Comparison of ENCODE assay signal across 8 mouse cellular contexts in genomic region chr17:15526304-15526703, GRCm38 (mm10). TPM values are rescaled to one million over a fixed set of nuclear protein-coding genes. Genes with fewer than 3 reads are reported as not detected.
DNase-seq lines count a peak whose midpoint lies in the region; ATAC-seq and TF ChIP-seq lines count a peak whose summit lies in the region.

No protein-coding gene starts in this region.

- 0 out of 2 replicates have a peak, but pooled peaks cover 21% of the 10 kb centered on the region for H3K36me3 ChIP-seq in kidney, postnatal 0 days (ENCODE audit: insufficient read depth, low read length)
- H3K36me3 ChIP-seq in hindbrain, embryonic 14.5 days (replicated peaks; ENCODE audit: control insufficient read depth, insufficient read depth) = peaks cover 43% of the 10 kb centered on the region
- peaks cover 36% of the 10 kb centered on the region for H3K36me3 ChIP-seq in midbrain, embryonic 14.5 days (ENCODE audit: control insufficient read depth, insufficient read depth, low read length)

- no peaks in the 10 kb centered on the region for H3K9me3 ChIP-seq in kidney, postnatal 0 days (replicated peaks; ENCODE audit: low read length)
- no peaks in the 10 kb centered on the region for H3K9me3 ChIP-seq in hindbrain, embryonic 14.5 days (ENCODE audit: control insufficient read depth, low read length)
- H3K9me3 ChIP-seq in midbrain, embryonic 14.5 days (ENCODE audit: control insufficient read depth, low read length) = no peaks in the 10 kb centered on the region

- H3K4me2 ChIP-seq in kidney, postnatal 0 days (ENCODE audit: low read length) = peak overlapping the region; percentile 95
- H3K4me2 ChIP-seq in hindbrain, embryonic 14.5 days (replicated peaks) = peak overlapping the region; percentile 70
- peak overlapping the region; percentile 72 for H3K4me2 ChIP-seq in midbrain, embryonic 14.5 days (ENCODE audit: low read length)

- DNase-seq in kidney, postnatal 0 days (ENCODE audit: low spot score) = peak; percentile 5
- DNase-seq in kidney, adult 9 months = no peak
- no peak for DNase-seq in hindbrain, embryonic 14.5 days (ENCODE audit: low spot score)
- DNase-seq in midbrain, embryonic 14.5 days = peak; percentile 9
- DNase-seq in testis, postnatal 10 days (ENCODE audit: low spot score) = no peak
- DNase-seq in left cerebral cortex, adult 18-20 months (ENCODE audit: low spot score in 2 of 2) = no peak
- DNase-seq in kidney, adult 18-20 months = no peak

- peak overlapping the region; percentile 78 for H3K9ac ChIP-seq in kidney, postnatal 0 days (ENCODE audit: low read depth, low read length)
- H3K9ac ChIP-seq in hindbrain, embryonic 14.5 days = peak overlapping the region; percentile 89
- H3K9ac ChIP-seq in midbrain, embryonic 14.5 days (replicated peaks; ENCODE audit: low read length) = peak overlapping the region; percentile 86

- no peak for ATAC-seq in kidney, postnatal 0 days (replicated peaks; ENCODE audit: low FRiP score, low read depth)
- ATAC-seq in hindbrain, embryonic 14.5 days (ENCODE audit: low FRiP score) = no peak
- ATAC-seq in midbrain, embryonic 14.5 days (ENCODE audit: low FRiP score, low TSS enrichment) = no peak

- peaks cover 5% of the 10 kb centered on the region for H3K4me1 ChIP-seq in kidney, postnatal 0 days (replicated peaks; ENCODE audit: insufficient read depth, low read length)
- H3K4me1 ChIP-seq in brown adipose tissue, adult 24 weeks (ENCODE audit: control insufficient read depth, insufficient read depth, insufficient read length, low read length) = peaks cover 3% of the 10 kb centered on the region; the same call in 1 of the 2 replicates
- H3K4me1 ChIP-seq in hindbrain, embryonic 14.5 days (replicated peaks; ENCODE audit: control insufficient read depth, insufficient read depth, low read length) = peaks cover 19% of the 10 kb centered on the region
- peaks cover 10% of the 10 kb centered on the region for H3K4me1 ChIP-seq in midbrain, embryonic 14.5 days (ENCODE audit: control insufficient read depth, insufficient read depth, low read length)

- peak overlapping the region; percentile 79 for H3K4me3 ChIP-seq in kidney, postnatal 0 days (replicated peaks; ENCODE audit: low read depth, low read length)
- peak overlapping the region; percentile 83; the same call in 1 of the 2 replicates for H3K4me3 ChIP-seq in brown adipose tissue, adult 24 weeks (ENCODE audit: insufficient read depth, low read depth, low read length)
- H3K4me3 ChIP-seq in hindbrain, embryonic 14.5 days (replicated peaks; ENCODE audit: low read length) = peak overlapping the region; percentile 80
- H3K4me3 ChIP-seq in midbrain, embryonic 14.5 days (replicated peaks; ENCODE audit: low read depth, low read length) = peak overlapping the region; percentile 92

- H3K27me3 ChIP-seq in kidney, postnatal 0 days (ENCODE audit: insufficient read depth, low read length) = no peaks in the 10 kb centered on the region
- no peaks in the 10 kb centered on the region for H3K27me3 ChIP-seq in hindbrain, embryonic 14.5 days (ENCODE audit: control insufficient read depth, insufficient read depth, low read length)
- H3K27me3 ChIP-seq in midbrain, embryonic 14.5 days (ENCODE audit: control insufficient read depth, insufficient read depth, low read length) = no peaks in the 10 kb centered on the region

- 9% methylated on average over 10 of the region's 10 CpGs for WGBS in kidney, postnatal 0 days
- WGBS in hindbrain, embryonic 14.5 days = 17% methylated on average over 10 of the region's 10 CpGs
- 17% methylated on average over 10 of the region's 10 CpGs for WGBS in midbrain, embryonic 14.5 days

- TF ChIP-seq CTCF in kidney, postnatal 0 days (IDR thresholded peaks at IDR 0.05; ENCODE audit: low read depth) = no peak

- H3K27ac ChIP-seq in kidney, postnatal 0 days = no peak overlapping the region
- no peak overlapping the region for H3K27ac ChIP-seq in brown adipose tissue, adult 24 weeks (replicated peaks; ENCODE audit: low read depth, low read length)
- peak overlapping the region; percentile 81; the same call in 1 of the 2 replicates for H3K27ac ChIP-seq in hindbrain, embryonic 14.5 days
- H3K27ac ChIP-seq in midbrain, embryonic 14.5 days (replicated peaks; ENCODE audit: low read depth, low read length) = no peak overlapping the region; the same call in 1 of the 2 replicates

RNA-seq across cellular contexts. Expression of gene Pdcd2, which starts 0.8 kb away (rescaled TPM):
- polyA plus RNA-seq in kidney, postnatal 0 days (2015; fragmentation: Nextera tagmentation; extraction: Ambion mirVana) = 49.5 and 57.5 TPM in 2 replicates
- polyA plus RNA-seq in brown adipose tissue, adult 24 weeks (2012; ENCODE audit: insufficient read depth, insufficient read length, missing spikeins) = 23.6 and 33.0 TPM in 2 replicates
- polyA plus RNA-seq in hindbrain, embryonic 14.5 days (2014; fragmentation: Nextera tagmentation; extraction: Ambion mirVana) = 69.6 and 72.1 TPM in 2 replicates
- 66.4 and 70.8 TPM in 2 replicates for polyA plus RNA-seq in midbrain, embryonic 14.5 days (2014; fragmentation: Nextera tagmentation; extraction: Ambion mirVana)
- total RNA-seq in left cerebral cortex, adult 18-20 months (2021) = 10 to 100 TPM; 17.6 to 22.0 TPM

RNA-seq across cellular contexts. Expression of gene Tbp, which starts 26.6 kb away (rescaled TPM):
- polyA plus RNA-seq in kidney, postnatal 0 days (2015; fragmentation: Nextera tagmentation; extraction: Ambion mirVana) = 39.7 and 41.0 TPM in 2 replicates
- polyA plus RNA-seq in brown adipose tissue, adult 24 weeks (2012; ENCODE audit: insufficient read depth, insufficient read length, missing spikeins) = 14.0 and 15.7 TPM in 2 replicates
- 55.9 and 56.6 TPM in 2 replicates for polyA plus RNA-seq in hindbrain, embryonic 14.5 days (2014; fragmentation: Nextera tagmentation; extraction: Ambion mirVana)
- 64.6 and 70.9 TPM in 2 replicates for polyA plus RNA-seq in midbrain, embryonic 14.5 days (2014; fragmentation: Nextera tagmentation; extraction: Ambion mirVana)
- total RNA-seq in left cerebral cortex, adult 18-20 months (2021) = 10 to 100 TPM; 25.7 to 30.0 TPM

RNA-seq across cellular contexts. Expression of gene Psmb1, which starts 26.8 kb away (rescaled TPM):
- polyA plus RNA-seq in kidney, postnatal 0 days (2015; fragmentation: Nextera tagmentation; extraction: Ambion mirVana) = 296 and 318 TPM in 2 replicates
- polyA plus RNA-seq in brown adipose tissue, adult 24 weeks (2012; ENCODE audit: insufficient read depth, insufficient read length, missing spikeins) = 179 and 185 TPM in 2 replicates
- polyA plus RNA-seq in hindbrain, embryonic 14.5 days (2014; fragmentation: Nextera tagmentation; extraction: Ambion mirVana) = 241 and 266 TPM in 2 replicates
- polyA plus RNA-seq in midbrain, embryonic 14.5 days (2014; fragmentation: Nextera tagmentation; extraction: Ambion mirVana) = 255 and 268 TPM in 2 replicates
- 100 to 1,000 TPM; 133 to 136 TPM for total RNA-seq in left cerebral cortex, adult 18-20 months (2021)

RNA-seq across cellular contexts. Expression of gene Prdm9, which starts 37.9 kb away (rescaled TPM):
- polyA plus RNA-seq in kidney, postnatal 0 days (2015; fragmentation: Nextera tagmentation; extraction: Ambion mirVana) = 1.8 and 1.9 TPM in 2 replicates
- 7.3 and 8.1 TPM in 2 replicates for polyA plus RNA-seq in brown adipose tissue, adult 24 weeks (2012; ENCODE audit: insufficient read depth, insufficient read length, missing spikeins)
- 0.37 and 0.48 TPM in 2 replicates for polyA plus RNA-seq in hindbrain, embryonic 14.5 days (2014; fragmentation: Nextera tagmentation; extraction: Ambion mirVana)
- 0.93 and 0.96 TPM in 2 replicates for polyA plus RNA-seq in midbrain, embryonic 14.5 days (2014; fragmentation: Nextera tagmentation; extraction: Ambion mirVana)
- 1 to 10 TPM; 3.1 to 3.3 TPM for total RNA-seq in left cerebral cortex, adult 18-20 months (2021)

Comparison
In these comparisons a context has a peak if more than half of its experiments do, and no peak if none do; other contexts are left out.
1. DNase-seq: peak in kidney, postnatal 0 days (single experiment) and midbrain, embryonic 14.5 days (single experiment); none in kidney, adult 9 months (single experiment), hindbrain, embryonic 14.5 days (single experiment), testis, postnatal 10 days (single experiment), left cerebral cortex, adult 18-20 months (0 of 2) and kidney, adult 18-20 months (single experiment).
2. Peak in every context shown above with its lines, with median percentiles within 50 percentile points of each other: H3K4me2 ChIP-seq, H3K4me3 ChIP-seq and H3K9ac ChIP-seq.